Mouse (Mus musculus) ES-Bruce4 (cell line): ENCODE results near the gene Rara.

Experiments used
- CTCF ChIP-seq: IDR thresholded peaks from one replicate; pipeline ENCODE4 v1.8.1; 2011; ENCODE audit warnings: low read depth, low read length
- EP300 ChIP-seq: IDR thresholded peaks from 2 replicates; pipeline ENCODE4 v1.6.1; 2011; ENCODE audit warnings: low read depth, low read length; ENCODE audit not compliant: insufficient read depth
- POLR2A ChIP-seq: IDR thresholded peaks from one replicate; pipeline ENCODE4 v1.8.1; 2011; ENCODE audit warnings: low read length; ENCODE audit not compliant: insufficient read depth

- no peak for TF ChIP-seq CTCF
- no peak for TF ChIP-seq POLR2A
- no peak for TF ChIP-seq EP300
Measured at GRCm38 (mm10) chr11:99023094-99023493, 95.5 kb downstream of the Rara start.
